ENCODE assay signal across 7 mouse cellular contexts in the genomic region with DNA sequence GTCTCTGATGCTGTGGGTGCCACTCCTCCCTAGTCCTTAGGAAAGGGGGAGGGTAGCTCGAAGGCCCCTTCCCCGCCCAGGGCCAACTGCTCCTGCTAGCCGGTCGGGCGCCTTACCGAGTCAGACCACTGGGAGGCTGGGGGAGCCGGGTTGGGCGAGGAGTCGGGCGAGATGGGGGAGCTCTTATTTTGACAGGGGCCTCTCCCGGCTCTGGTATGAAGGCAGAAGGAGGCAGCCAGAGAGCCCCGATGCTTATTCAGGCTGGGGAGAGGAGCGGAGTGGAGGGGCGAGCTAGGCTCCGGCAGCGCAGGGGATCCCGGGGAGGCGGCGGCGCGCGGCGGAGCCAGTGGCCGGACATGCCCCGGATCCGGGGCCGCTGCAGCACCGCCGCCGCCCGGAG. TPM values are rescaled to one million over a fixed set of nuclear protein-coding genes. Genes with fewer than 3 reads are reported as not detected.
DNase-seq lines count a peak whose midpoint lies in the region; ATAC-seq and TF ChIP-seq lines count a peak whose summit lies in the region.

A gene (plus strand): TSS at position 274 of the 400 bp plus-strand sequence.

- no peaks in the 10 kb centered on the region for H3K27me3 ChIP-seq in limb, embryonic 11.5 days (ENCODE audit: control insufficient read depth, insufficient read depth, low read length)
- H3K27me3 ChIP-seq in midbrain, embryonic 13.5 days = no peaks in the 10 kb centered on the region
- no peaks in the 10 kb centered on the region for H3K27me3 ChIP-seq in small intestine, adult 2 months (ENCODE audit: control insufficient read depth, insufficient read depth, low read length)

- peak; percentile 82; the same call in 1 of the 2 replicates for TF ChIP-seq POLR2A in small intestine, adult 2 months (IDR thresholded peaks at IDR 0.05; ENCODE audit: low read depth, low read length)

- peak; percentile 90 for DNase-seq in adrenal gland, adult 8-10 months
- DNase-seq in embryo, embryonic 11.5 days (ENCODE audit: low read depth, low spot score) = peak; percentile 87
- DNase-seq in heart, adult 11 months = peak; percentile 100
- peak; percentile 92 for DNase-seq in kidney, adult 18-20 months
- DNase-seq in limb, embryonic 11.5 days (ENCODE audit: low spot score) = peak; percentile 98

- TF ChIP-seq CTCF in small intestine, adult 2 months (IDR thresholded peaks at IDR 0.05; ENCODE audit: extremely low read depth, insufficient read length, insufficient replicate concordance, low read depth, low read length) = peak; percentile 52; the same call in 1 of the 2 replicates

- under 1% methylated on average over 22 of the region's 31 CpGs for WGBS in limb, embryonic 11.5 days
- WGBS in midbrain, embryonic 13.5 days = under 1% methylated on average over 27 of the region's 31 CpGs
- 3% methylated on average over 27 of the region's 31 CpGs for WGBS in small intestine, adult 2 months

- peak within 1 kb of the TSS; percentile 81 for H3K4me2 ChIP-seq in limb, embryonic 11.5 days (ENCODE audit: low read depth, severe bottlenecking)
- peak within 1 kb of the TSS; percentile 99 for H3K4me2 ChIP-seq in midbrain, embryonic 13.5 days (replicated peaks)

- peak; percentile 40; the same call in 1 of the 2 replicates for ATAC-seq in limb, embryonic 11.5 days (ENCODE audit: insufficient number of reproducible peaks, low FRiP score, low TSS enrichment, low read depth)
- peak; percentile 75 for ATAC-seq in midbrain, embryonic 13.5 days

- no peaks in the 10 kb centered on the region for H3K36me3 ChIP-seq in limb, embryonic 11.5 days (ENCODE audit: control insufficient read depth, insufficient read depth, low read length)
- no peaks in the 10 kb centered on the region for H3K36me3 ChIP-seq in midbrain, embryonic 13.5 days
- H3K36me3 ChIP-seq in small intestine, adult 2 months (ENCODE audit: control insufficient read depth, insufficient read depth, low read length) = no peaks in the 10 kb centered on the region

- H3K4me3 ChIP-seq in limb, embryonic 11.5 days (ENCODE audit: low read depth, low read length) = peak within 1 kb of the TSS; percentile 97
- H3K4me3 ChIP-seq in midbrain, embryonic 13.5 days (replicated peaks) = peak within 1 kb of the TSS; percentile 98
- H3K4me3 ChIP-seq in small intestine, adult 2 months (ENCODE audit: low read depth, low read length) = peak within 1 kb of the TSS; percentile 96

- H3K4me1 ChIP-seq in limb, embryonic 11.5 days (ENCODE audit: control insufficient read depth, insufficient read depth, low read length) = peaks cover 49% of the 10 kb centered on the region
- H3K4me1 ChIP-seq in midbrain, embryonic 13.5 days (replicated peaks) = peaks cover 67% of the 10 kb centered on the region
- H3K4me1 ChIP-seq in small intestine, adult 2 months (ENCODE audit: control insufficient read depth, insufficient read depth, insufficient read length, low read length) = peaks cover 32% of the 10 kb centered on the region

- H3K9me3 ChIP-seq in limb, embryonic 11.5 days (ENCODE audit: control insufficient read depth, low read length) = no peaks in the 10 kb centered on the region
- no peaks in the 10 kb centered on the region for H3K9me3 ChIP-seq in midbrain, embryonic 13.5 days

- H3K27ac ChIP-seq in limb, embryonic 11.5 days (replicated peaks; ENCODE audit: low read depth, low read length) = peak within 1 kb of the TSS; percentile 94
- H3K27ac ChIP-seq in midbrain, embryonic 13.5 days = peak within 1 kb of the TSS; percentile 98
- H3K27ac ChIP-seq in small intestine, adult 2 months (ENCODE audit: insufficient read depth, low read depth, low read length) = peak within 1 kb of the TSS; percentile 82

- H3K9ac ChIP-seq in limb, embryonic 11.5 days (ENCODE audit: low read length) = peak within 1 kb of the TSS; percentile 92
- H3K9ac ChIP-seq in midbrain, embryonic 13.5 days (replicated peaks) = peak within 1 kb of the TSS; percentile 98

RNA-seq across cellular contexts. Expression of the gene that starts here (rescaled TPM):
- 10 to 100 TPM; 48.9 to 76.1 (median 66.7) TPM for total RNA-seq in adrenal gland, adult 8-10 months (2022)
- 11.6 and 12.3 TPM in 2 replicates for polyA plus RNA-seq in limb, embryonic 11.5 days (2014; fragmentation: Nextera tagmentation; extraction: Ambion mirVana)
- 8.0 and 9.2 TPM in 2 replicates for polyA plus RNA-seq in midbrain, embryonic 13.5 days (2015; fragmentation: Nextera tagmentation; extraction: Ambion mirVana)
- 21.8 and 28.1 TPM in 2 replicates for polyA plus RNA-seq in small intestine, adult 2 months (2012; rRNA removed)

Comparison
In these comparisons a context has a peak if more than half of its experiments do, and no peak if none do; other contexts are left out.
1. Peak in every context shown above with its lines: DNase-seq, ATAC-seq, H3K4me3 ChIP-seq and H3K27ac ChIP-seq.